Mouse (Mus musculus) kidney, embryonic 14.5 days (tissue): ENCODE measurements around the gene Ptpn7. TPM values are rescaled to one million over a fixed set of nuclear protein-coding genes. Genes with fewer than 3 reads are reported as not detected.

Source experiments
- ATAC-seq: fragments of 200-750 bp; cut with Nextera tagmentation; 2 replicates; pipeline ENCODE4 v1.8.0; 2017; ENCODE audit warnings: moderate number of reproducible peaks, mild to moderate bottlenecking, moderate TSS enrichment, moderate library complexity; ENCODE audit not compliant: low FRiP score, low TSS enrichment
- H3K27ac ChIP-seq: fragments of 300-500 bp; sonication (generic); 2 replicates; pipeline ENCODE4 v1.5.1; 2014; ENCODE audit warnings: low read depth, mild to moderate bottlenecking, low read length, moderate library complexity, mixed read lengths
- H3K27me3 ChIP-seq: fragments of 300-500 bp; sonication (generic); 2 replicates; pipeline ENCODE4 v1.6.1; 2014; ENCODE audit warnings: mild to moderate bottlenecking, low read length; ENCODE audit not compliant: control insufficient read depth, insufficient read depth
- H3K36me3 ChIP-seq: fragments of 300-500 bp; sonication (generic); 2 replicates; pipeline ENCODE4 v1.6.1; 2014; ENCODE audit warnings: low read length, mixed read lengths; ENCODE audit not compliant: control insufficient read depth, insufficient read depth
- H3K4me1 ChIP-seq: fragments of 300-500 bp; sonication (generic); 2 replicates; pipeline ENCODE4 v1.6.1; 2014; ENCODE audit warnings: low read length, mixed read lengths; ENCODE audit not compliant: control insufficient read depth, insufficient read depth
- H3K4me2 ChIP-seq: fragments of 300-500 bp; sonication (generic); replicated peaks from 2 replicates; pipeline ENCODE4 v1.6.1; 2014; ENCODE audit warnings: low read depth, mild to moderate bottlenecking, low read length
- H3K4me3 ChIP-seq: fragments of 300-500 bp; sonication (generic); 2 replicates; pipeline ENCODE4 v1.5.1; 2014; ENCODE audit warnings: mild to moderate bottlenecking, low read length
- H3K9ac ChIP-seq: fragments of 300-500 bp; sonication (generic); 2 replicates; pipeline ENCODE4 v1.6.1; 2014; ENCODE audit warnings: low read depth, mild to moderate bottlenecking, low read length, moderate library complexity
- H3K9me3 ChIP-seq: fragments of 300-500 bp; sonication (generic); 2 replicates; pipeline ENCODE4 v1.6.1; 2016; ENCODE audit warnings: low read length; ENCODE audit not compliant: control insufficient read depth
- WGBS: fragments of 180-500 bp; shearing (Covaris S2); extraction: QIAGEN DNeasy Blood & Tissue Kit; methylation state at CpG from one replicate; pipeline ENCODE4 v1.1.7; 2014; 5-methylcytosine and 5-hydroxymethylcytosine counted together
- polyA plus RNA-seq: library from polyadenylated mRNA; unstranded; fragments of >200 nt; fragmentation: Nextera tagmentation; extraction: Ambion mirVana; gene quantifications from 2 replicates; pipeline ENCODE4 v1.2.1, GENCODE M21; 2014

Ptpn7 gene
- polyA plus RNA-seq, 1 experiment from 2014 or later, result 0.83 TPM

GRCm38 (mm10) chr1:135170299-135170698 lies 37.8 kb downstream of the Ptpn7 start:
- no peak for ATAC-seq
- H3K4me3 ChIP-seq, result no peak overlapping the region
- no peak overlapping the region for H3K27ac ChIP-seq
- H3K4me2 ChIP-seq, result no peak overlapping the region
- H3K9ac ChIP-seq, result no peak overlapping the region
- WGBS, result 65% methylated on average over 10 of the region's 10 CpGs
- H3K27me3 ChIP-seq, result no peaks in the 10 kb centered on the region
- no peaks in the 10 kb centered on the region for H3K4me1 ChIP-seq
- H3K36me3 ChIP-seq, result no peaks in the 10 kb centered on the region
- H3K9me3 ChIP-seq, result no peaks in the 10 kb centered on the region

GRCm38 (mm10) chr1:135171202-135171601 lies 38.7 kb downstream of the Ptpn7 start:
- 88% methylated on average over 7 of the region's 7 CpGs for WGBS
- Histone ChIP-seq H3K4me2 (no peak overlapping the region), H3K27me3 (no peaks in the 10 kb centered on the region), H3K36me3 (no peaks in the 10 kb centered on the region), H3K27ac (no peak overlapping the region), H3K9me3 (no peaks in the 10 kb centered on the region), H3K9ac (no peak overlapping the region), H3K4me1 (no peaks in the 10 kb centered on the region), H3K4me3 (no peak overlapping the region)
- ATAC-seq, result no peak

GRCm38 (mm10) chr1:135171984-135172383 lies 39.5 kb downstream of the Ptpn7 start:
- WGBS, result 54% methylated on average over 6 of the region's 6 CpGs
- ATAC-seq, result peak; percentile 77
- Histone ChIP-seq H3K9me3 (no peaks in the 10 kb centered on the region), H3K36me3 (no peaks in the 10 kb centered on the region), H3K4me3 (no peak overlapping the region), H3K4me1 (no peaks in the 10 kb centered on the region), H3K4me2 (no peak overlapping the region), H3K9ac (no peak overlapping the region), H3K27me3 (no peaks in the 10 kb centered on the region), H3K27ac (no peak overlapping the region)

GRCm38 (mm10) chr1:135173311-135173710 lies 40.8 kb downstream of the Ptpn7 start:
- Histone ChIP-seq H3K4me3 (no peak overlapping the region), H3K9ac (no peak overlapping the region), H3K27me3 (no peaks in the 10 kb centered on the region), H3K27ac (no peak overlapping the region), H3K36me3 (no peaks in the 10 kb centered on the region), H3K4me1 (no peaks in the 10 kb centered on the region), H3K9me3 (no peaks in the 10 kb centered on the region), H3K4me2 (no peak overlapping the region)
- 92% methylated on average over 6 of the region's 6 CpGs for WGBS
- ATAC-seq, result no peak

- Histone ChIP-seq H3K4me1 (no peaks in the 10 kb centered on the region), H3K27me3 (no peaks in the 10 kb centered on the region), H3K9me3 (no peaks in the 10 kb centered on the region), H3K4me2 (no peak overlapping the region), H3K4me3 (no peak overlapping the region), H3K36me3 (no peaks in the 10 kb centered on the region), H3K9ac (no peak overlapping the region), H3K27ac (no peak overlapping the region)
- ATAC-seq, result no peak
- WGBS, result 75% methylated on average over 3 of the region's 3 CpGs
Measured at GRCm38 (mm10) chr1:135175176-135175575, 42.7 kb downstream of the Ptpn7 start.

GRCm38 (mm10) chr1:135177724-135178123 lies 45.2 kb downstream of the Ptpn7 start:
- 91% methylated on average over 3 of the region's 3 CpGs for WGBS
- Histone ChIP-seq H3K4me3 (no peak overlapping the region), H3K4me2 (no peak overlapping the region), H3K4me1 (0 out of 2 replicates have a peak, but pooled peaks cover 2% of the 10 kb centered on the region), H3K27ac (no peak overlapping the region), H3K36me3 (no peaks in the 10 kb centered on the region), H3K27me3 (no peaks in the 10 kb centered on the region), H3K9me3 (no peaks in the 10 kb centered on the region), H3K9ac (no peak overlapping the region)
- no peak for ATAC-seq

- 82% methylated on average over 7 of the region's 7 CpGs for WGBS
- Histone ChIP-seq H3K36me3 (no peaks in the 10 kb centered on the region), H3K4me2 (no peak overlapping the region), H3K4me1 (peaks cover 7% of the 10 kb centered on the region; the same call in 1 of the 2 replicates), H3K9me3 (no peaks in the 10 kb centered on the region), H3K9ac (no peak overlapping the region), H3K27ac (no peak overlapping the region), H3K27me3 (no peaks in the 10 kb centered on the region), H3K4me3 (no peak overlapping the region)
- no peak for ATAC-seq
Measured at GRCm38 (mm10) chr1:135178863-135179262, 46.4 kb downstream of the Ptpn7 start.

GRCm38 (mm10) chr1:135180830-135181229 lies 48.3 kb downstream of the Ptpn7 start:
- ATAC-seq, result no peak
- H3K4me3 ChIP-seq, result no peak overlapping the region
- no peak overlapping the region for H3K4me2 ChIP-seq
- H3K27ac ChIP-seq, result no peak overlapping the region
- H3K9ac ChIP-seq, result no peak overlapping the region
- no peaks in the 10 kb centered on the region for H3K36me3 ChIP-seq
- no peaks in the 10 kb centered on the region for H3K9me3 ChIP-seq
- WGBS, result 62% methylated on average over 10 of the region's 10 CpGs
- peaks cover 10% of the 10 kb centered on the region; the same call in 1 of the 2 replicates for H3K4me1 ChIP-seq
- H3K27me3 ChIP-seq, result no peaks in the 10 kb centered on the region

GRCm38 (mm10) chr1:135181275-135181674 lies 48.8 kb downstream of the Ptpn7 start:
- Histone ChIP-seq H3K4me3 (no peak overlapping the region), H3K36me3 (no peaks in the 10 kb centered on the region), H3K27me3 (no peaks in the 10 kb centered on the region), H3K4me2 (no peak overlapping the region), H3K9me3 (no peaks in the 10 kb centered on the region), H3K4me1 (peaks cover 10% of the 10 kb centered on the region; the same call in 1 of the 2 replicates), H3K27ac (no peak overlapping the region), H3K9ac (no peak overlapping the region)
- WGBS, result 57% methylated on average over 4 of the region's 4 CpGs
- no peak for ATAC-seq
